Mouse (Mus musculus): ENCODE measurements at regions not wholly inside any gene's neighbourhood (a gene's known extent, or its start where the extent isn't known, plus 50 kb on each side); places are given as distances from the start of the nearest gene placed in this dataset.
"Not testable (repeated sequence)": the region's sequence is repeated elsewhere in the genome, so short reads cannot be mapped to it uniquely, and the experiment has no call there.

DNA sequence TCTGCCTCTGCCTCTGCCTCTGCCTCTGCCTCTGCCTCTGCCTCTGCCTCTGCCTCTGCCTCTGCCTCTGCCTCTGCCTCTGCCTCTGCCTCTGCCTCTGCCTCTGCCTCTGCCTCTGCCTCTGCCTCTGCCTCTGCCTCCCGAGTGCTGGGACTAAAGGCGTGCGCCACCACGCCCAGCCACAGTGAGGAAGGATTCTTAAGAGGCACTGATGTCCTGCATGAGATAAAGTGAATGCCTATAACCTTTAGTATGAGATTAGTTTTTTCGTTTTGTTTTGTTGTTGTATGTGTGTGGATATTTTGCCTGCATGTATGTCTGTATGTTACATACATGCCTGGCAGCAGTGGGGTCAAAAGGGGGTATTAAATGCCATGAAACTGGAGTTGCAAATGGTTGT lies 63.2 kb downstream of the Hlx start:
- not testable (repeated sequence) for DNase-seq (ENCODE audit: low read depth, low spot score)

DNA sequence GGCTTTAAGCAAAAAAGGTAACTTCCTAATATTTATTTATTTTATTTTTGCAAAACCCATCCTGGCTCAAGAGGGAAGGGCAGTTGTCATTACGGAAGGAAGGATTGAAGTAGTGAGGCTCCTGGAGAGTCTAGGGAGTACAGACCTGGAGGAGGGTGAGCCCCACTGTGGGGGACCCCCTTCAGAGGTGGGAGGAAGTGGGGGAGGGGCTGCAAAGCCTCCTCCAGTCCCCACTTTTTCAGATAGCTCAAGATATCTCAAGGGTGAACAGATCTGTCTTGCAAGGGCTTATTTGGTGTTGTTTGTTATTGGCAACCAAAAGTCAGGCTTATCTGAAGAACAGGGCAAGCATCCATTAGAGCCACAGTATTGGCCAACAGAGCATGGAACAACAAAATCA lies 64.0 kb downstream of the Hlx start:
- no peak for DNase-seq (ENCODE audit: low read depth, low spot score)

DNA sequence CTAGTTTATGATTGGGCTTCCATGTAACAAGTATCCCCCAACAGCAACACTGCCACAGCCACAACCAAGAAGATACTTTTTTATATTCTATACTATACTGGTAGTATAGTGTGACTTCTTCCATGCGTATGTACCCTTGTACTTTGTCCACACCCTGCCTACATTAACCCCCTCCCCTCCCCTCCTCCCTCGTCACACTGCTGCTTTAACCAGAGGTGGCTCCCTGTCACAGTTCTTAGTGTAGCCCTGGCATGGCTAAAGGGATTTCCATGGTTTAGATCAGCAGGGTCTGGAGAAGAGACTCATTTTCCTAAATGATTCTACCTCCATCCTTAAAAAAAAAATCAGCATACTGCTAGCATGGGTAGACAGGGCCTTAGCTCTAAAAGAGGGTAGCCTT lies 64.4 kb downstream of the Hlx start:
- no peak for DNase-seq (ENCODE audit: low read depth, low spot score)

DNA sequence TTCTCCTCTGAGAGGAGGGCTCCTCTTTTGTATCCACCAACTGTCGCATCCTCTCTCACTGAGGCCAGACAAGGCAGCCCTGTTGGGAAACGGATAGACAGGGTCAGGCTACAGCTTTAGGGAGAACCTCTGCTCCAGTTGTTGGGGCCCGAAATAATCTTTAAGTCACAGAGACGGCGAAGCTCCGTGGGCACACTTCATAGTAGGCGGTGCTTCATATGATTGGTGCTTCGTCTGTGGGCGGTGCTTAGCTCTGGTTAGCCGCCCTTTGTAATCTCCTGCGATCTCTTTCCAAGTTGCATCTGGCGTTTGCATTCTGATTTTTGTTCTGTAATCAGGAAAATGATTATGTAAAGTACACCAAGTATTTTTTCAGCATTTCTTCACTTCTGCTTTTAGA lies 67.2 kb downstream of the Hlx start:
- peak; percentile 52 for DNase-seq (ENCODE audit: low read depth, low spot score)

DNA sequence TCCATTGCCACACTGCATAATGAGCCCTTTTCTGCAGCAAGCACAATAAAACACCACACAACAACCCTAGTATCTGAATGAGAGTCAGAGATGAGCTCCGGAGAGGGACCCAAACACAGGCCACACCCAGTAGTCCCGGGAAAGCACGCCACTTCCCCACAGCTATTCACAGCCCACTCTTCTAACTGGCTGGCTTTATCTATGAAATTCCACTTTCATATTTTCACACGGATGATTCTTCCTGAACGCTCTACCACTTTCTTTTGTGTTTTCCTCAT lies 68.4 kb downstream of the Hlx start:
- DNase-seq (ENCODE audit: low read depth, low spot score): no peak

DNA sequence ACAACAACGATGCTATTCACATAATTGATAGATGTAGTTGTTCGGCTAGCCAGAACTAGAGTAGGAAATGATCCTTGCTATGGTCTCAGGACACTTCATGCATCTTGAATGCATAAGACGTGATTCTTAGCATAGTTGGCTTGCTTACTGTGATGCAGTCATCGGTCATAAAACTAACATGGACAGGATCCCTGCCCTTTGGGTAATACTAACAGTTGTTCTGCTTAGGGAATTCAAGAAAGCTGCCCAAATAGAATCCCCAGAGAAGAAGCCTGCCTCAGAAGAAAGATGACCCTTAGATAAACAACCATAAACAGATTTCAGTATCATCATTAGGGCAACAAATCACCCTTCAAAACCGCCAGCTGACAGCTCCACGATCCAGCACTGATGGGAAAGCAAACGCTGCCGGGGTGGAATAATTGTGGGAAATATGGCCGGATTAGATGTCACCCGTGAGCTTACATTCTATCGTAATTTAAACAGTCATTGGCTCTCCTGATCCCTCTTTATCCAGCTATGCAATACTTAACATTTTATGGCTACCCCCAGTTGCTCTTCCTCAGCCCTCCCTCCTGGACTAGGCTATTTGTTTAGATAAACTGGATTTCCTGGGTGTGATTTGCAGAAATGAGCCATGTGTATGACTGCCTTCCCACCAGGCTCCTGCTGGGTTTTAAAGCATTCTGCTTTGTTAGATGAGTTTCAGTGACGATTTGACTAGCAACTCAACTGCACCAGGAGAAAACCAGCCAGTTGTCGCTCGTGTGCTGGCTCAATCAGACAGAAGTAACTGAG lies 68.9 kb downstream of the Hlx start:
- DNase-seq (ENCODE audit: low read depth, low spot score): no peak

DNA sequence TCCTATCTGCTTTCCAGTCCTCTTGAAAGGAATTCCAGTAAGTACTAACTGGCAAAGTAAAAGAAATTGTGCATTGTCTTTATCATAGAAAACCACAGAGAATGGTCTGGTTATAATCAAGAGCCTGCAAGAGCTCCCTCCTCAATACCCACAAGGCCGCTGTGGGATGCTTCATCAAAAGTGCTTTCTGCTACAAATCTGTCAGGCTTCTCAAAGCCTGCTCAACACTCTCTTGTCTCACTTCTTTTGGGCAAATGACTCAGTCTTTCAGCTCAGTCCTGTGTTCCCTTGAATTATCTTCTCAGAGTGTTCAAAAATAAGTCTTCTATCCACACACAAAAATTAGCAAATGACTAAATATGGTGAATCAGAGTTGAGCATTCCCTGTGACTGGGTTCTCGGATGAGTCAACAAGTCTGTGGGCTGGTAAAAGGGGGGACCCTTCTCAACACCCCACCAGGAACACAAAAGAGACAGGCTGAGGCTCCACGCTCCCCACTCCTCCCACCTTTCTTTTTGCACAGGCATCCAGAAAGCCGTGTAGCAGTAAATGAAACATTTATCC lies 81.8 kb downstream of the Hlx start:
- DNase-seq (ENCODE audit: low read depth, low spot score): no peak

DNA sequence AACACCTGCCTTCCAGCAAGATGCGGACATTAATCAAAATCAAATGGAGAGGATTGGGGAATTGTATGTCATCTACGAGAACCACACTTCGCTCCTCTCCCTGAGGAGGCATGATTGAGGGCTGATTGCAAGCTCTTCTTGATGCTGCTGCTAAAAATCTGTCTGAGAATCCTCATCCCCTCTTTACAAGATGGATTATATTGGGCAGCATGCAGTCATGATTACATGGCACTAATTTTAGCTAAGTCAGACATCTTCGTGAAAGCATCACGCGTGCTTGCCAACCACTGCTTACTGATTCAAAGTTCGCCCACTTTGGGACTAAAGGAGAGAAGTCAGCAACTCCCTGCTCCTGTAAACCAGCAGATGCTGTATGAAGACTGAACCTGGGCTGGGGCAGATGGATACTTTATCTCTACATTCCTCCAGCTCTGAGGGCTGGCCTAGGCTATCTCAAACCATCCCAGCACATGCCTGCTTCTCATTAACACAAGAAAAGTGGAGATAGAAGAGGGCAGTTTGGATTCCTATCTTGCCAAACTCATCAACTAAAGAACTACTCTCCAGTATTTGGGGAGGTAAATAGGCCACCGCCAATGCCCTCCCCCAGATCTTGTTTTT lies 84.4 kb downstream of the Hlx start:
- no peak for DNase-seq (ENCODE audit: low read depth, low spot score)

DNA sequence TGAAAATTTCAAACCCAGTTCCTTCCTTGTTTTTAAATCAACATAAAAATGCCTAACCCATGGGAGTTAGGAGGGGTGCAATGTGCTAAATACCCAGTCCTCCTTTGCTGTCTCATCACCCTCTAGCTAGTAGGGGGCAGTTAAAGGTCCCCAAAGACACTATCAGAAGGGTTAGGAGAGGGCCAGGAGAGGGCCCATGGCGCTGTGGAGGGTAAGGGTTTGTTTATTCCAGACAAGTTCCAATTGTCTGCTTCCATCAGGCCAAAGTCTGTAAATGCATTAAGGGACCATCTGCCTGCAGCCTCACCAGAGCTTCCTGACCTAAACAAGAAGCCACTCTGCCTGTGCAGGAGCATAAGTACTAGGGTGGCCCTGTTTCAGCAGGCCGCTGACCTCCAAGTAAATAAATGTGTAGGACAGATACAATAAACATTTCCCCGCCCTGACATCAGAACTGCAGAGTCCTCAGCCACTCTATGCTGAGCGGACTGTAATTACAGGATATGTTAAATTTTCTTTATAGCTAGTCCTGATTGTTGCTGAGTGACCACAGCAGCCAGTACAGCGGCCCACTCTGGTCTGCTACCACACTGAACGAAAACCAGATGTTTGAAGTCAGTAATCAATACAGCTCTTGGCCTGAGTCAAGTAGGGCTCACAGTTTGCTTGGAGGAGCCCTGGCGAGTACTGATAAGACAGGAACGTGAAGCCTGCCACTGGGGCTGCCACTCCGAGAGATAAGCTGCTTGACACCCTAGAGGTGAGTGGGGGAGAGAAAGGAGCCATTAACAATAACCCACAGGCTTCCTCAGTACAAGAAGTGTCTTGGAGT lies 87.4 kb downstream of the Hlx start:
- DNase-seq (ENCODE audit: low read depth, low spot score): no peak

DNA sequence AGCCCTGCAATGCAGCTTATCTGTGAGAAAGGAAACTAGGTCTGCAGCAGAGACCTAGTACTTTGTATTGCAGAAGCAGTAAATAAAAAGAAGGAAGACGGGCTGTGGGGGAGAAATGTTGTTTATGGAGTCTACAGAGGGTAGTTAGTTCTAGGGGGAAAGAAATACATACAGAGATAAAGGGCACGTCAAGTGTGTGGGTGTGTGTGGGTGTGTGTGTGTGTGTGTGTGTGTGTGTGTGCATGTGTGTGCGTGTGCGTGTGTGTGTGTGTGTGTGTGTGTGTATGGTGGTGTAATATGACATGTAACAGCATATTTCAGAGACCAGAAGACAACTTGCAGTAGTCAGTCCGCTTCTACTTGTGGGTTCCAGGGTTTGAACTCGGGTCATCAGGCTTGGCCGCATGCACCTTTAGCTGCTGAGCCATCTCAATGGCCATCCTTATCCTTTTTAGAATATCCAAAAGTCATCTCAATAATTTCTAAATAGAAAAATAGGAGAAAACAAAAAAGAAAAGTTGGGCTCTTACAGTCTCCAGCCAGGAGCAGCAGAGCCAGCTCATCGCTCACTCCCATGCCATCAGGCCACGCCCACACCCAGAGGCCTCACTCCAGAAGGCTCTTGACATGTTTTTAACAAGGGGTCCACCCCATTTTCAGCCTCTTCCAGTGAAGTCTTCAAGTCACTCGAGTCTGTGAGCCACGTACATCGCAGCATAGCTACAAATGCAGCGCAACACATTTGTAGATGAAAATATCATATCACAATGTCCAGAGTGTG lies 101.5 kb downstream of the Hlx start:
- no peak for DNase-seq (ENCODE audit: low read depth, low spot score)

DNA sequence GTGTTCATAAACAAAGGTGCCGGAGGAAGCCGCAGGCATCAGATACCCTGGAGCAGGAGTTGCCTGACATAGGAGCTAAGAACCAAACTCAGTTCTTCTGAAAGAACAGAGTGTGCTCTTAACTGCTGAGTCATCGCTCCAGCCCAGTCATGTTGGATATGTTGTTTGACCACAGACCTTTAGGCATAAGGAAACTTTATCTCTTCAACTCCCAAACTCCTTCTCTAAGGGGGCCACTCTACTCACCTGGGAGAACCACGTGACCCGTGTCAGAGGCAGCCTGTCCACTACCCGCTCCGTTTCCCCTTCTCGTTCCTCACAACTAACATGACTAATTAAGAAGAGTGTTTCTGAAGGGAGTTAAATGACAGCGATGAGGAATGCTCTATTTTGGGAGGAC lies 103.2 kb downstream of the Hlx start:
- peak; percentile 18 for DNase-seq (ENCODE audit: low read depth, low spot score)

DNA sequence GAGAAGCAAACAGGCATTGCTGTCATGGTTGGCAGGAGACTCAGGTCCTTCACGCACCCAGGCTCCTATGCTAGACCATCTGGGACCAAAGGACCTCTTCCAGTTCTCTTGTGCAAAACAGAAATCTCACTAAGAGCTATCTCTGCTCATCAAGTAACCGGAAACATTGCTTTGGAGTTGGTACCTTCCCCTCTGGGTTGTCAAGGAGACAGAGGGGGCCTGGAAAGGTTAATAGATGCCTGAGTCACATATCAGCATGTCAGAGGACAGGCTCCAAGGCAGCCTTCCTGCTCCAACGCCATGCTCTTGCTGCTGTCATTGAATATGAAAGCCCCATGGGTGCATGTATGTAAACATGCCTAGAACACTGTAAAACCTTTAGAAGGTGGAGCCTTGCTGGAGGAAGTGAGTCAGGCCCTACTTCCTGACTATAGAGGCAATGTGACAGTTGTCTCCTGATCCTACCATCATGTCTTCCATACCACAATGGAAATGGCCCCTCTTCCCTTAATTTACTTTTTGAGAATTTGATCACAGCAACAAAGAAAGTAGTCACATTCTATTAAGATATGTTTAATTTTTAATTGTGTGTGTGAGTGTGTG lies 103.8 kb downstream of the Hlx start:
- peak; percentile 59 for DNase-seq (ENCODE audit: low read depth, low spot score)

DNA sequence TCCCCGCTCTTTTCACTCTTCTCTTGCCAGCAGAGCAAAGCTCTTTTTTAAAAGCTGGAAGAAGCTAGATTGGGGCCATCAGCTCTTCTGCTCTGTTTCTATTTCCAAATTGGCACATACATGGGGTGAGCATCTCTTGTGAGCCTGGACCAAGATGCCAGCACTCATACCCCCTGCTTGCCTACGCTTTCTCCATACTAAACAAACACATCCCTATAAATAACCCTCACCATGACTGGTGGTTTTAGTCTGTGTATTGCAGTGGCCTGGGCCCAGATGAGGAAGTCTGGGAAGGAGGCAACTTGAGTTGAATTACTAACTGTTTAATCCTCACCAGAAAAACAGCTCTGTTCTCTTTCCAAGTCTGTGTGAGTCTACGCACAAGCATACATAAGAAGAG lies 110.0 kb downstream of the Hlx start:
- DNase-seq (ENCODE audit: low read depth, low spot score): no peak

DNA sequence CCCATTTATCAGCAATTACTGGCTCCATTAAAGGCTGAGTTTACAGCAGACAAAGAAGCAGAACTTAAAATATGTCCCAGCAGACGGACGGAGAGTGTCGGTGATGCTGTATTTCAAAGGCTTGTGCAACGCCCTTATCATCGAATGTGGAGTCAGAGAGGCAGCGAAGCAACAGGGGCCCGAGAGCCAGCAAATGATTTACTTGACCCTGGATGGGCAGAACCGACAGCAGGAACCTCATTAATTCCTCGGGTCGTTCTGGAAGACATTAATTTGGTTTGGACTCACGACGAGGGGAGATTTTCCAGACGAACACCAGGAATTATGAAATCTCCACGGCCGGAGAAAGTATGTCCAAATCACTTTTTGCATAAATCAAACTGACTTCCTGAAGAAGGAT lies 110.5 kb downstream of the Hlx start:
- DNase-seq (ENCODE audit: low read depth, low spot score): no peak

DNA sequence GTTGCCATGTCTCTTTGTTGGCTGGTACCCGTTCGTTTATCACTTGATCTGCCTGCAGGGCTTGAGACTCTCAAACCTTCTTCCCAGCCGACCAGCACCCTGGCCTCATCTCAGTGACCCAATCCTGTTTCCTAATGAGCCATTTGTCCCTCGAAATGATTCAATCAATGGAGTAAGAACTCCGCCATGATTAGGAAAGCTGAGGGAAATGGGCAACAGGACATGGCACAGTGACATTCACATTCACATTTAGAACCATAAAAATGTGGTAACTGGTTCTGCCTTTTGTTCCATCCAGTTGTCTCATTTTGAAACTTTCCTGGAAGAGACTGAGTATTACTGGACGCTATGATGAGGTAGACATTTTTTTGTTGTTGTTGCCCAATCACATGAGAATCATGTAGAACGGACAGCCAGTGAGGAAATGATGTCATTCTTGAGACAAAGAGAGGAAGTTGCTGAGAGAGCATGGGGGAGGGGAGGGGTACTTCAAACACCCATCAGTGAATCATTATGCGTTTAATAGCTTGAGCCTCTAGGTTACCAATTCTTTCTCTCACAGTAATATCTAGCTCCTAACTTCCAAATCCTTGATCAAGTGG lies 114.5 kb downstream of the Hlx start:
- peak; percentile 6 for DNase-seq (ENCODE audit: low read depth, low spot score)

DNA sequence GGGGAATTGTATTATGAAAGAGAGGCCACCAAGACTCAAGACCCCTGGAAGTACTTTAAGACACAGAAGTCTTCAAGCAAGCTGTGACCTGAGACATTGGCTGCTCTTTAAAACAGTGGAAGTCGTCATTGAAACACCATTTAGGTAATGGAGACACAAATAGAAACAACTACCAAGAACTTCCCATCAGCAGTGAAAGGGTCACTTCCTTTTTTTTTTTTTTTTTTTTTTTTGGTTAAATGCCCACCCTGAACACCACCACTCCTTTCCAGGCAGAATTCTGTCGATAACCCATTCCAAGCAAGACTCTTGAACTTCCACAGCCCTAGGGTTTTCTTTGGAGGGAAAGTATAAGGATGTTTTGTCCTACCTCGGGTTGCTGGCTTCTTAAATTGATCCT lies 116.4 kb downstream of the Hlx start:
- DNase-seq (ENCODE audit: low read depth, low spot score): no peak

DNA sequence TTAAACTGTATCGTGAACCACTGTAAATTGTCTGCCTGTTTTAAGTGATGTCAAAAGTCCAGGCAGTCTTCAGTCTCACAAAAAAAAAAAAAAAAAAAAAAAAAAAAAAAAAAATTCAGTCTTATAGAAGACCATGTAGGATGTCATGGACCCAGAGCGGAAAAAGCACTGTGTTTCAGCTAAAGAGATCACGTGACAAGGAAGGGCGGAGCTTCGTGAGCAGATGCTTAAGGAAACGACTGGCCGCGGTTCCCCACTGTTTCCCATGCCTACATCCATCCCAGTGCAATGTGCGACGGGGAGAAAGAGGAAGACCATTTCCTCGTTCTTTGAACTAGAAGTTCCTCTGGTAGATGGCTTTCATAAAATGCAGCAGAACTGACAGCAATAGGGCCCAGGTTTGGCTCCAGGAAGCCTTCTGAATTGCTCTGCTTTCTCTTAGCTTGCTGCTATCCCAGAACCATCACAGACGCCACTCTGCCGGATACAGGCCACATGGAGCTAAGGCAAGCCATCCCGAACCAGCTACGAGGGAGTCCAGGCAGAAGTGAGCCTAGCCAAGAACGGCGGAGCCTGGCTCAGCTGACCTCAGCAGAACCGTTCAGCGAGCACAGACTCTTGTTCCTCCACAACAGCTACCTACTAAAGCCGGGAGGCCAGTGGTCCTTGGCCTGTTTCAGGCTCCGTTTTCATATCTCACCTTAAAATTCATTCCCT lies 117.6 kb downstream of the Hlx start:
- DNase-seq (ENCODE audit: low read depth, low spot score): peak; percentile 79

DNA sequence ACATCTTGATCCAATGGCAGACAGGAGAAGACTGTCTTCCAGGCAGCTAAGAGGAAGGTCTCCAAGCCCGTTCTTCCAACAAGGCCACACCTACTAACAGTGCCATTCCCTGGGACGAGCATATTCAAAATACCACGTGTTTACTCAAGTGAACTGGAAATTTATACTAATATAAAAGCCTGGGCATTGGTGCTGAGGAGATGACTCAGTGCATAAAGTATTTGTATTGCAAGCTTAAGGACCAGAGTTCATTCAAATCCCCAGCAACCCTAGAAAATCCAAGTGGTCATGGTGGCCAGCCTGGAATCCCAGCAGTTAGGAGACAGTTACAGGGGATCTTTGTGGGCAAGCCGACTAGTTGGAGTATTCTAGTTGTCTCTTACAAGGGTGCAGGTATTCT lies 119.5 kb downstream of the Hlx start:
- DNase-seq (ENCODE audit: low read depth, low spot score): no peak

DNA sequence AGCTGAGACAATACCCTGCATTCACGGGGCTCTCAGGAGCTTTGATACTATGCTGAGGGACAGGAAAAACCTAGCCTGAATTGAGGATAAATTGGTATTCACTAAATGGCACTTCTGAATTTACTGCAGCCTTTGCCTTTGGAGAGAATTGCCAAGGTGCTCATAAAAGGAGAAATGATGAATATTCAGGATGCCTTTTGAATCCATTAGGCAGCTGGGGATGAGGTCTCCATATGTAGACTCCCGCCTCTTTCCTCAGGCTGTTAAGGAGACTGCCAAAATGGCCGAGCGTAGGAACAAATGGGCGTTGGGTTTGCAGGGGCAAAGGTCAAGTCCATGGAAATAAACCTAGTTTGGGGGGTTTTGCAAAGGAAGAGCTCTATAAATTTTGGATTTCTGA lies 123.5 kb downstream of the Hlx start:
- DNase-seq (ENCODE audit: low read depth, low spot score): no peak

DNA sequence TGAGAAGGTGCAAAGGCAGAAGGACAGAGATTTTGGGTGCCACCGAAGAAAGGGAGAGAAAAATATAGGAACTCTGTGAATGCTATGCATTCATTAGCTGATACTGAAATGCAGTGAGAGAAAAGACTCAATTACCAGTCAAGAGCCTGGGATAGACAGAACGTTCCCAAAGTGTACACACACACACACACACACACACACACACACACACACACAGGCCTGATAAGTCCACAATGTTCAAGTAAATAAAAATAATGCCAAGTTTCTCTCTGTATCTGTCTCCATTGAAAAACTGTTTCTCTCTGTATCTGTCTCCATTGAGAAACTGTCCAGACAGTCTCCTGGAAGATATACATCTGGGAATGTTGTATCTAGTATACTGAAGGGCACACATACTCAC lies 124.1 kb downstream of the Hlx start:
- no peak for DNase-seq (ENCODE audit: low read depth, low spot score)
